Mouse (Mus musculus): Measurements from ENCODE around the gene Cby3. TPM values are rescaled to one million over a fixed set of nuclear protein-coding genes. Genes with fewer than 3 reads are reported as not detected.

The Cby3 gene
- polyA plus RNA-seq, 1 experiment, result not detected

DNA sequence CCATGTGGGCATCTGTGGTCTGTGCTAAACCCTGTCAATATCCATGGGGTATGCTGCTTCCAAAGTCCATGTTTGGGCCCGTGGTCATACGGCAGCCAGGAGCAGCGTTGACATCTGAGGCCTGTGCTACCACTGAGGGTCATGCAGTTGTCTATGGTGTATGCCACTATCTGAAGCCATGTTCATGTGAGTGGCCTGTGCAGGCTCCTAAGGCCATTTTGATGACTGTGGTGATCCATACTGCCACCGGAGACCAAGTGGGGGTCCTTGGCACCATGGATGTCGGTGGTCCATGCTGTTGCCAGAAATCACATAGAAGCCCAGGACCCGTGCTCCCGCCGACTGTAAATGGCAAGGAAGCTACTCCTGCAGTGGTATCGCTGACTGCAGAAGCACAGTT is 13.3 kb downstream of the Cby3 start:
- H3K27me3 ChIP-seq (ENCODE audit: control insufficient read depth, insufficient read depth, low read length, poor library complexity, severe bottlenecking), result no peaks in the 10 kb centered on the region
- no peak overlapping the region for H3K4me3 ChIP-seq (ENCODE audit: low read depth, low read length)
- no peak overlapping the region for H3K9ac ChIP-seq (ENCODE audit: low read depth, poor library complexity, severe bottlenecking)
- no peak overlapping the region for H3K27ac ChIP-seq (ENCODE audit: insufficient read depth, low read length)
- H3K4me1 ChIP-seq (ENCODE audit: control insufficient read depth, insufficient read depth, low read length), result no peaks in the 10 kb centered on the region
- H3K9me3 ChIP-seq (replicated peaks; ENCODE audit: control insufficient read depth, insufficient read depth, low read length, poor library complexity, severe bottlenecking), result no peaks in the 10 kb centered on the region
- no peak for TF ChIP-seq EP300 (IDR thresholded peaks at IDR 0.05; ENCODE audit: insufficient read depth, low read depth, low read length)
- TF ChIP-seq CTCF (IDR thresholded peaks at IDR 0.05; ENCODE audit: low read depth, low read length), result no peak
- no peak for TF ChIP-seq POLR2A (IDR thresholded peaks at IDR 0.05; ENCODE audit: insufficient read depth, low read length)
- H3K36me3 ChIP-seq (ENCODE audit: control insufficient read depth, insufficient read depth, low read length, poor library complexity, severe bottlenecking), result no peaks in the 10 kb centered on the region

DNA sequence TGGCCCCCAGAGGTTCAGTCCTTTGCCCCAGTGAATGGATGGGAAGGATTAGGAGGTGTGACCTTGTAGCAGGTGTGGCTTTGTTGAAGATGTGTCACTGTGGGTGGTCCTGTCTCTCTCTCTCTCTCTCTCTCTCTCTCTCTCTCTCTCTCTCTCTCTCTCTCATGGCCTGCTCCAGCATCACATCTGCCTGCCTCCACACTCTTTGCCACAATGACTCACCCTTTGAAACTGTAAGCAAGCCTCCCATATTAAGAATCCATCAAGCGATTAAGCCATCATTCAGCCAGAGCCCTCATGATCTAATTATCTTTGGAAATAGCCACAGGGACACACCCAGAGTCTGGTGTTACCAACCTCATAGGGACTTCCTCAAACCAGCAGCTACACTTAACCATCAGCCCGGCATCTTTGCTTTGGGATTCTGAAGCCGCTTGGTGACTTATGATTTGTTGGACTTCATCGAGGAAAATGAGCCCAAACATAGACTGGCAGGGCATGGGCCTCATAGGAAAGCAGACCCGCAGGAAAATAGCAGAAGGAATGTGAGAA is 15.2 kb downstream of the Cby3 start:
- H3K27me3 ChIP-seq (ENCODE audit: control insufficient read depth, insufficient read depth, low read length, poor library complexity, severe bottlenecking), result no peaks in the 10 kb centered on the region
- no peaks in the 10 kb centered on the region for H3K36me3 ChIP-seq (ENCODE audit: control insufficient read depth, insufficient read depth, low read length, poor library complexity, severe bottlenecking)
- H3K4me3 ChIP-seq (ENCODE audit: low read depth, low read length), result no peak overlapping the region
- TF ChIP-seq EP300 (IDR thresholded peaks at IDR 0.05; ENCODE audit: insufficient read depth, low read depth, low read length) (no peak), CTCF (IDR thresholded peaks at IDR 0.05; ENCODE audit: low read depth, low read length) (no peak), POLR2A (IDR thresholded peaks at IDR 0.05; ENCODE audit: insufficient read depth, low read length) (no peak)
- H3K27ac ChIP-seq (ENCODE audit: insufficient read depth, low read length), result no peak overlapping the region
- H3K9ac ChIP-seq (ENCODE audit: low read depth, poor library complexity, severe bottlenecking), result no peak overlapping the region
- H3K4me1 ChIP-seq (ENCODE audit: control insufficient read depth, insufficient read depth, low read length), result no peaks in the 10 kb centered on the region
- H3K9me3 ChIP-seq (replicated peaks; ENCODE audit: control insufficient read depth, insufficient read depth, low read length, poor library complexity, severe bottlenecking), result no peaks in the 10 kb centered on the region

DNA sequence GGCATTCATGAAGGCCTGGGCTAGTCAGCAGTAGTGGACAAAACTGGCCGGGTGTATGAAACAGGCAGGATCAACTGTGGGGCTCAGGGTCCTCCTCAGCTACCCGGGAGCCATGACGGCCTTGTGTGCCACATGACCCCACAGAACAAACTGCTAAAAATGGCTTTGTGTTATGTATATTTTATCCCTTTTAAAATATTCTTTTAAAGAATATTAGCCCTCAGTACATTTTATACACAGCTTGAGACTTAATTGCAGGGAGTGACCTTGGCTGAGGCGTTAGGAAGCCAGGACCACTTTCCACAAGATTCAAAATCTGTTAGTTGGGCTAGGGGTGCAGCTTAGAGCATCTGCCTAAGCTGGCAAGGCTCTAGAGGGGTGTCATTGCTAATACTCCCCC is 16.7 kb downstream of the Cby3 start:
- no peak overlapping the region for H3K27ac ChIP-seq (ENCODE audit: insufficient read depth, low read length)
- no peak overlapping the region for H3K4me3 ChIP-seq (ENCODE audit: low read depth, low read length)

GRCm38 (mm10) chr11:50371399-50371841 is 17.2 kb downstream of the Cby3 start:
- no peak overlapping the region for H3K27ac ChIP-seq (ENCODE audit: insufficient read depth, low read length)
- TF ChIP-seq EP300 (IDR thresholded peaks at IDR 0.05; ENCODE audit: insufficient read depth, low read depth, low read length) (no peak), CTCF (IDR thresholded peaks at IDR 0.05; ENCODE audit: low read depth, low read length) (peak; percentile 53)
- H3K9me3 ChIP-seq (replicated peaks; ENCODE audit: control insufficient read depth, insufficient read depth, low read length, poor library complexity, severe bottlenecking), result no peaks in the 10 kb centered on the region
- H3K4me3 ChIP-seq (ENCODE audit: low read depth, low read length), result peak overlapping the region; percentile 59
- peaks cover 2% of the 10 kb centered on the region for H3K4me1 ChIP-seq (ENCODE audit: control insufficient read depth, insufficient read depth, low read length)
- H3K27me3 ChIP-seq (ENCODE audit: control insufficient read depth, insufficient read depth, low read length, poor library complexity, severe bottlenecking), result no peaks in the 10 kb centered on the region
- H3K36me3 ChIP-seq (ENCODE audit: control insufficient read depth, insufficient read depth, low read length, poor library complexity, severe bottlenecking), result no peaks in the 10 kb centered on the region
- H3K9ac ChIP-seq (ENCODE audit: low read depth, poor library complexity, severe bottlenecking), result peak overlapping the region; percentile 76

More for the DNA sequence above, 16.7 kb downstream of the Cby3 start:
- TF ChIP-seq CTCF (IDR thresholded peaks at IDR 0.05; ENCODE audit: low read depth, low read length), result no peak
- peak overlapping the region; percentile 76 for H3K9ac ChIP-seq (ENCODE audit: low read depth, poor library complexity, severe bottlenecking)
- no peaks in the 10 kb centered on the region for H3K27me3 ChIP-seq (ENCODE audit: control insufficient read depth, insufficient read depth, low read length, poor library complexity, severe bottlenecking)
- no peaks in the 10 kb centered on the region for H3K4me1 ChIP-seq (ENCODE audit: control insufficient read depth, insufficient read depth, low read length)
- H3K9me3 ChIP-seq (replicated peaks; ENCODE audit: control insufficient read depth, insufficient read depth, low read length, poor library complexity, severe bottlenecking), result no peaks in the 10 kb centered on the region
- no peaks in the 10 kb centered on the region for H3K36me3 ChIP-seq (ENCODE audit: control insufficient read depth, insufficient read depth, low read length, poor library complexity, severe bottlenecking)

GRCm38 (mm10) chr11:50371911-50372310 is 17.6 kb downstream of the Cby3 start:
- H3K9me3 ChIP-seq (replicated peaks; ENCODE audit: control insufficient read depth, insufficient read depth, low read length, poor library complexity, severe bottlenecking), result no peaks in the 10 kb centered on the region
- H3K36me3 ChIP-seq (ENCODE audit: control insufficient read depth, insufficient read depth, low read length, poor library complexity, severe bottlenecking), result no peaks in the 10 kb centered on the region
- H3K9ac ChIP-seq (ENCODE audit: low read depth, poor library complexity, severe bottlenecking), result peak overlapping the region; percentile 76
- H3K4me3 ChIP-seq (ENCODE audit: low read depth, low read length), result no peak overlapping the region
- no peaks in the 10 kb centered on the region for H3K27me3 ChIP-seq (ENCODE audit: control insufficient read depth, insufficient read depth, low read length, poor library complexity, severe bottlenecking)
- no peak overlapping the region for H3K27ac ChIP-seq (ENCODE audit: insufficient read depth, low read length)
- H3K4me1 ChIP-seq (ENCODE audit: control insufficient read depth, insufficient read depth, low read length), result peaks cover 2% of the 10 kb centered on the region
- TF ChIP-seq EP300 (IDR thresholded peaks at IDR 0.05; ENCODE audit: insufficient read depth, low read depth, low read length) (no peak), POLR2A (IDR thresholded peaks at IDR 0.05; ENCODE audit: insufficient read depth, low read length) (no peak)

GRCm38 (mm10) chr11:50373086-50373485 is 18.8 kb downstream of the Cby3 start:
- Histone ChIP-seq H3K4me3 (ENCODE audit: low read depth, low read length) (no peak overlapping the region), H3K9me3 (replicated peaks; ENCODE audit: control insufficient read depth, insufficient read depth, low read length, poor library complexity, severe bottlenecking) (no peaks in the 10 kb centered on the region), H3K27ac (ENCODE audit: insufficient read depth, low read length) (no peak overlapping the region), H3K9ac (ENCODE audit: low read depth, poor library complexity, severe bottlenecking) (no peak overlapping the region), H3K4me1 (ENCODE audit: control insufficient read depth, insufficient read depth, low read length) (peaks cover 2% of the 10 kb centered on the region), H3K27me3 (ENCODE audit: control insufficient read depth, insufficient read depth, low read length, poor library complexity, severe bottlenecking) (no peaks in the 10 kb centered on the region), H3K36me3 (ENCODE audit: control insufficient read depth, insufficient read depth, low read length, poor library complexity, severe bottlenecking) (no peaks in the 10 kb centered on the region)
- no peak for TF ChIP-seq CTCF (IDR thresholded peaks at IDR 0.05; ENCODE audit: low read depth, low read length)
- TF ChIP-seq EP300 (IDR thresholded peaks at IDR 0.05; ENCODE audit: insufficient read depth, low read depth, low read length), result no peak
- no peak for TF ChIP-seq POLR2A (IDR thresholded peaks at IDR 0.05; ENCODE audit: insufficient read depth, low read length)
